Mouse (Mus musculus) MEL (cell line): ENCODE measurements around the gene Epop. TPM values are rescaled to one million over a fixed set of nuclear protein-coding genes. Genes with fewer than 3 reads are reported as not detected.

Source experiments
- DNase-seq: peaks from one replicate; pipeline ENCODE4 v3.0.0; 2011; ENCODE audit warnings: low read depth, low spot score
- H3K27ac ChIP-seq: 2 replicates; pipeline ENCODE4 v1.5.1; 2012; ENCODE audit warnings: low read depth, mild to moderate bottlenecking, control low read depth, low read length, moderate library complexity; ENCODE audit not compliant: control insufficient read depth
- H3K27me3 ChIP-seq, 2 experiments: fragments of 150-350 bp in 1 of 2; sonication (generic) in 1 of 2; 2 replicates each; pipeline ENCODE4 v1.6.1; 2012; ENCODE audit warnings: low read length in 2 of 2, mild to moderate bottlenecking in 2 of 2, improper control_type of control experiment in 1 of 2, moderate library complexity in 1 of 2; ENCODE audit not compliant: insufficient read depth in 2 of 2, control insufficient read depth in 1 of 2
- H3K36me3 ChIP-seq, 2 experiments: 2 replicates each; pipeline ENCODE4 v1.6.1; 2012 to 2014; ENCODE audit warnings: low read length in 2 of 2, improper control_type of control experiment in 1 of 2, inconsistent platforms in 1 of 2, mild to moderate bottlenecking in 1 of 2; ENCODE audit not compliant: insufficient read depth in 2 of 2, control insufficient read depth in 1 of 2
- H3K4me1 ChIP-seq, 2 experiments: fragments of 150-350 bp in 1 of 2; sonication (generic) in 1 of 2; 2 replicates each; pipeline ENCODE4 v1.6.1; 2012; ENCODE audit warnings: low read length in 2 of 2, improper control_type of control experiment in 1 of 2, mild to moderate bottlenecking in 1 of 2; ENCODE audit not compliant: insufficient read depth in 2 of 2, control insufficient read depth in 1 of 2
- H3K4me3 ChIP-seq, 2 experiments: fragments of 150-350 bp in 1 of 2; sonication (generic) in 1 of 2; 2 replicates each; pipeline ENCODE4 v1.5.1; 2012; ENCODE audit warnings: low read depth in 2 of 2, low read length in 2 of 2, mild to moderate bottlenecking in 2 of 2, moderate library complexity in 2 of 2, control low read depth in 1 of 2, improper control_type of control experiment in 1 of 2; ENCODE audit not compliant: control insufficient read depth in 1 of 2, insufficient read depth in 1 of 2
- H3K79me2 ChIP-seq: 2 replicates; pipeline ENCODE4 v1.6.1; 2012; ENCODE audit warnings: mild to moderate bottlenecking, low read length, moderate library complexity; ENCODE audit not compliant: control insufficient read depth, poor library complexity, insufficient read depth
- H3K9ac ChIP-seq: 2 replicates; pipeline ENCODE4 v1.6.1; 2012; ENCODE audit warnings: low read depth, mild to moderate bottlenecking, control low read depth, low read length, moderate library complexity; ENCODE audit not compliant: control insufficient read depth, poor library complexity, severe bottlenecking
- H3K9me3 ChIP-seq: fragments of 150-350 bp; sonication (generic); replicated peaks from 2 replicates; pipeline ENCODE4 v1.6.1; 2012; ENCODE audit warnings: mild to moderate bottlenecking, low read length, improper control_type of control experiment, moderate library complexity; ENCODE audit not compliant: insufficient read depth
- BHLHE40 ChIP-seq: IDR thresholded peaks from 2 replicates; pipeline ENCODE4 v1.6.1; 2012; ENCODE audit warnings: low read depth, mild to moderate bottlenecking, inconsistent platforms, low read length, improper control_type of control experiment, borderline replicate concordance
- CHD1 ChIP-seq: IDR thresholded peaks from 2 replicates; pipeline ENCODE4 v1.6.1; 2012; ENCODE audit warnings: low read depth, mild to moderate bottlenecking, inconsistent platforms, low read length, improper control_type of control experiment
- CHD2 ChIP-seq: IDR thresholded peaks from 2 replicates; pipeline ENCODE4 v1.6.1; 2011; ENCODE audit warnings: low read length, improper control_type of control experiment
- ELF1 ChIP-seq: IDR thresholded peaks from 2 replicates; pipeline ENCODE4 v1.6.1; 2014; ENCODE audit warnings: low read depth, mild to moderate bottlenecking, inconsistent platforms, low read length, improper control_type of control experiment, moderate library complexity
- EP300 ChIP-seq, 2 experiments: IDR thresholded peaks; 2 replicates each; pipeline ENCODE4 v1.6.1; 2011; ENCODE audit warnings: improper control_type of control experiment in 2 of 2, low read length in 2 of 2, low read depth in 1 of 2, mild to moderate bottlenecking in 1 of 2
- ETS1 ChIP-seq: IDR thresholded peaks from 2 replicates; pipeline ENCODE4 v1.6.1; 2012; ENCODE audit warnings: low read depth, mild to moderate bottlenecking, inconsistent platforms, low read length, improper control_type of control experiment, moderate library complexity
- GABPA ChIP-seq: IDR thresholded peaks from 2 replicates; pipeline ENCODE4 v1.6.1; 2012; ENCODE audit warnings: low read depth, mild to moderate bottlenecking, inconsistent platforms, low read length, improper control_type of control experiment, moderate library complexity
- GATA1 ChIP-seq: IDR thresholded peaks from 2 replicates; pipeline ENCODE4 v1.6.1; 2011; ENCODE audit warnings: low read depth, low read length, improper control_type of control experiment
- HCFC1 ChIP-seq: IDR thresholded peaks from 2 replicates; pipeline ENCODE4 v1.6.1; 2012; ENCODE audit warnings: low read depth, mild to moderate bottlenecking, inconsistent platforms, low read length, improper control_type of control experiment, moderate library complexity
- KAT2A ChIP-seq: conservative IDR thresholded peaks from 2 replicates; pipeline ENCODE4 v1.6.1; 2012; ENCODE audit warnings: low read depth, low read length, improper control_type of control experiment, inconsistent platforms
- MAFK ChIP-seq: IDR thresholded peaks from 2 replicates; pipeline ENCODE4 v1.6.1; 2011; ENCODE audit warnings: low read depth, mild to moderate bottlenecking, low read length, improper control_type of control experiment, borderline replicate concordance
- MAX ChIP-seq: IDR thresholded peaks from 2 replicates; pipeline ENCODE4 v1.6.1; 2011; ENCODE audit warnings: low read length, improper control_type of control experiment
- MXI1 ChIP-seq: IDR thresholded peaks from 2 replicates; pipeline ENCODE4 v1.6.1; 2011; ENCODE audit warnings: mild to moderate bottlenecking, low read depth, low read length, improper control_type of control experiment
- MYC ChIP-seq: IDR thresholded peaks from 2 replicates; pipeline ENCODE4 v1.6.1; 2011; ENCODE audit warnings: low read depth, mild to moderate bottlenecking, low read length, improper control_type of control experiment, moderate library complexity
- POLR2AphosphoS2 ChIP-seq: IDR thresholded peaks from 2 replicates; pipeline ENCODE4 v1.6.1; 2011; ENCODE audit warnings: low read length, improper control_type of control experiment
- TCF12 ChIP-seq: IDR thresholded peaks from 2 replicates; pipeline ENCODE4 v1.6.1; 2014; ENCODE audit warnings: low read depth, mild to moderate bottlenecking, inconsistent platforms, low read length, improper control_type of control experiment, moderate library complexity
- USF1 ChIP-seq: IDR thresholded peaks from 2 replicates; pipeline ENCODE4 v1.6.1; 2014; ENCODE audit warnings: low read depth, mild to moderate bottlenecking, inconsistent platforms, low read length, improper control_type of control experiment, moderate library complexity
- USF2 ChIP-seq, 2 experiments: IDR thresholded peaks; 2 replicates each; pipeline ENCODE4 v1.6.1; 2011 to 2012; ENCODE audit warnings: improper control_type of control experiment in 2 of 2, low read length in 2 of 2, borderline replicate concordance in 1 of 2, inconsistent platforms in 1 of 2, low read depth in 1 of 2, mild to moderate bottlenecking in 1 of 2; ENCODE audit not compliant: insufficient read depth in 1 of 2
- ZMIZ1 ChIP-seq: IDR thresholded peaks from 2 replicates; pipeline ENCODE4 v1.6.1; 2012; ENCODE audit warnings: low read depth, mild to moderate bottlenecking, inconsistent platforms, low read length, improper control_type of control experiment, moderate library complexity
- polyA plus RNA-seq, 2 experiments: library from polyadenylated mRNA; stranded (reverse) in 1 of 2; unstranded in 1 of 2; fragments of >175 nt in 1 of 2; fragments of >200 nt in 1 of 2; gene quantifications; 2 replicates each; pipeline versions ENCODE4 v1.2.1 to v1.2.4; 2012; ENCODE audit warnings: low replicate concordance in 2 of 2, low read depth in 1 of 2; ENCODE audit not compliant: insufficient read length in 2 of 2, insufficient read depth in 1 of 2, missing spikeins in 1 of 2
- total RNA-seq: library from RNA; depleted of rRNA; stranded (reverse); fragments of 300-350 nt; gene quantifications from 2 replicates; pipeline ENCODE4 v1.2.3, GENCODE M21; 2012

Epop gene
- total and polyA plus RNA-seq, 3 experiments: not detected

DNA sequence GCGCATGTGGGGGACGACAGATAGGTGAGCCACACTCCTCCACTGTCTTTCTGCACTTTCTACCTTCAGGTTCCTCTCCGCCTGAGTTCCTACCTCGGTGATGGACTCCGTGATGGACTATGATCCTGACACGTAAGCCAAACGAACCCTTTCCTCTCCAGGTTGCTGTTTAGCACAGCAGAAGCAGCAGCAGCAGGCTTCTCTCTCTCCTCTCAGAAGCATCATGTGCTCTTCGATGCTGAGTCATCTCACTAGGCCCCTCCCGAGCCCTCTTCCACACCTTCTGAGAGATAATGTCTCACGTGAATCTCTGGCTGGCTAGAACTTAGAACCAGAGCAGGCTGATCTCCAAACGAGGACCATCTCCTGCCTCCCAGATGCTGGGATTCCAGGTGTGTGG is 11.1 kb downstream of the Epop start:
- no peak overlapping the region for H3K9ac ChIP-seq
- H3K36me3 ChIP-seq: peaks cover 0 to 3% of the 10 kb centered on the region in 2 experiments; a peak in 1 of 4 replicates
- DNase-seq: peak; percentile 58
- TF ChIP-seq MAFK: peak; percentile 22; the same call in 1 of the 2 replicates
- TF ChIP-seq BHLHE40: peak; percentile 83
- TF ChIP-seq KAT2A: no peak
- TF ChIP-seq EP300 (IDR thresholded peaks at IDR 0.05; ENCODE audit: low read depth in 1 of 2, low read length in 2 of 2): no peak
- TF ChIP-seq USF1: peak; percentile 58
- no peak for TF ChIP-seq HCFC1
- TF ChIP-seq POLR2AphosphoS2: no peak
- TF ChIP-seq ELF1: no peak
- TF ChIP-seq GABPA: peak; percentile 35; the same call in 1 of the 2 replicates
- TF ChIP-seq TCF12: peak; percentile 14; the same call in 1 of the 2 replicates
- peak; percentile 69 for TF ChIP-seq MAX
- TF ChIP-seq MXI1: no peak
- 0 out of 2 replicates have a peak, but pooled peaks have one; percentile 32 for TF ChIP-seq MYC
- TF ChIP-seq ETS1: 0 out of 2 replicates have a peak, but pooled peaks have one; percentile 31
- H3K4me3 ChIP-seq: no peak overlapping the region
- H3K4me1 ChIP-seq: peaks cover 0 to 6% of the 10 kb centered on the region in 2 experiments; a peak in 2 of 4 replicates
- no peaks in the 10 kb centered on the region for H3K9me3 ChIP-seq
- no peak overlapping the region for H3K27ac ChIP-seq
- peaks cover 10 to 13% of the 10 kb centered on the region in 2 experiments for H3K27me3 ChIP-seq
- no peaks in the 10 kb centered on the region for H3K79me2 ChIP-seq

- Histone ChIP-seq H3K79me2 (no peaks in the 10 kb centered on the region), H3K27me3 (peaks cover 18% of the 10 kb centered on the region in 2 experiments), H3K27ac (no peak overlapping the region)
- TF ChIP-seq MYC (no peak), USF2 (IDR thresholded peaks at IDR 0.05; ENCODE audit: borderline replicate concordance in 1 of 2, insufficient read depth in 1 of 2, low read depth in 1 of 2, low read length in 2 of 2) (no peak), CHD2 (no peak), USF1 (no peak), GATA1 (no peak), MAX (no peak), EP300 (IDR thresholded peaks at IDR 0.05; ENCODE audit: low read depth in 1 of 2, low read length in 2 of 2) (no peak), HCFC1 (no peak), ZMIZ1 (no peak), CHD1 (no peak)
- TF ChIP-seq, all 39 proteins: peak for 0
- peaks cover 0 to 6% of the 10 kb centered on the region in 2 experiments; a peak in 2 of 4 replicates for H3K4me1 ChIP-seq
- no peak for DNase-seq
- no peak overlapping the region for H3K9ac ChIP-seq
- H3K36me3 ChIP-seq: peaks cover 0 to 3% of the 10 kb centered on the region in 2 experiments; a peak in 1 of 4 replicates
- H3K4me3 ChIP-seq: no peak overlapping the region
- H3K9me3 ChIP-seq: no peaks in the 10 kb centered on the region
Measured at GRCm38 (mm10) chr11:97615276-97615675, 14.2 kb downstream of the Epop start.
